Mouse (Mus musculus) B cell, adult 67 days (primary cell): ENCODE results near the gene Shisa6. TPM values are rescaled to one million over a fixed set of nuclear protein-coding genes. Genes with fewer than 3 reads are reported as not detected.

ENCODE experiments used
- total RNA-seq, 2 experiments: library from RNA; stranded (reverse); gene quantifications; 4 replicates each; pipeline ENCODE4 v1.2.4; 2023

The Shisa6 gene
- not detected for total RNA-seq

GRCm38 (mm10) chr11:66525371-66526045 lies at the start of gene Shisa6:
Shisa6 (minus strand) TSS chr11:66525964.

GRCm38 (mm10) chr11:66167801-66168651 lies 357.7 kb downstream of the Shisa6 start, which contains the start of gene Dnah9:
Dnah9 (minus strand) TSS chr11:66168551.

